Mouse (Mus musculus): ENCODE data around the gene Pde4b.

DNA sequence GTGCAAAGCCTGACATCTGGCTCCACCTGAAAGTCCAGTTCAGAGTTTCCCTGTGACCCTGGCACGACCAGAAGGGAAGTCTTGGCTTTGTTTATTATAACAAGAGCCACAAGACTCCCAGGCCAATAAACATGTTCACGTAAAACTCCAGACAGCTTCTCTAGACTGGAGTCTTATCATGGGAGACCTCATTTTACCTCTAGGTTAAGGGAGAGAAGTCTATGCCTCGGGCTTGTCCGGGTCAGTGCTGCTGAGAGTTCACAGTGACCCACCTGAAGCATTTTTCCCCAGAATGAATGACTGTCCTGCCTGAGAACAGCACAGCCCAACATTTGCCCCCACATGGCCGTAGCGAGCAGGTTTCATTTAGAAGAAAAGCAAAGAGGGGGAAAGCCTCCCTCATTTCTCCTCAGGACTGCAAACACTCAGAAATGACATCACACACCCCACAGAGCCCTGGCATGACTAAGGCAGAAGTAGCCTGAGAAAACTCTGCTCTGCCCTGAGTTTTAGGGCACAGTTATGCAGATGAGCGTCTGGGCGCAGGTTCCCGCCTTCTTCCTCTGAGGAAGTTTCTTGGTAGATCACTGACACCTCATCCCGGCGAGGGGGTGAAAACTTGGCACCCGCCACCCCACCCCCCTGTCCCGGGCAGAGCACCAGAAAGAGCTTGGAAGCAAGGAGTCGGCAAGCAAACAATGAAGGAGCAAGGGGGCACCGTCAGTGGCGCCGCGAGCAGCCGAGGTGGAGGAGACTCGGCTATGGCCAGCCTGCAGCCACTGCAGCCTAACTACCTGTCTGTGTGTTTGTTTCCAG, 482.8 kb downstream of the Pde4b start:
- no peak for TF ChIP-seq CTCF (IDR thresholded peaks at IDR 0.05; ENCODE audit: low read depth, low read length)
- TF ChIP-seq POLR2A (IDR thresholded peaks at IDR 0.05; ENCODE audit: extremely low read depth, insufficient read depth, low read length) = peak; percentile 28; the same call in 1 of the 2 replicates
